Mouse (Mus musculus) layer of hippocampus, postnatal 25 days (tissue): ENCODE data around the gene Scarf2. TPM values are rescaled to one million over a fixed set of nuclear protein-coding genes. Genes with fewer than 3 reads are reported as not detected.

Experiments used
- DNase-seq, 2 experiments: peaks; one replicate each; pipeline ENCODE4 v3.0.0; 2022; ENCODE audit warnings: mixed read lengths in 2 of 2, low spot score in 1 of 2; ENCODE audit errors: extremely low spot score in 1 of 2
- total RNA-seq, 2 experiments: library from RNA; stranded (reverse); gene quantifications; 2 replicates each; pipeline ENCODE4 v1.2.3; 2021

The Scarf2 gene
- total RNA-seq = 1 to 10 TPM; 2.7 to 2.8 TPM

DNA sequence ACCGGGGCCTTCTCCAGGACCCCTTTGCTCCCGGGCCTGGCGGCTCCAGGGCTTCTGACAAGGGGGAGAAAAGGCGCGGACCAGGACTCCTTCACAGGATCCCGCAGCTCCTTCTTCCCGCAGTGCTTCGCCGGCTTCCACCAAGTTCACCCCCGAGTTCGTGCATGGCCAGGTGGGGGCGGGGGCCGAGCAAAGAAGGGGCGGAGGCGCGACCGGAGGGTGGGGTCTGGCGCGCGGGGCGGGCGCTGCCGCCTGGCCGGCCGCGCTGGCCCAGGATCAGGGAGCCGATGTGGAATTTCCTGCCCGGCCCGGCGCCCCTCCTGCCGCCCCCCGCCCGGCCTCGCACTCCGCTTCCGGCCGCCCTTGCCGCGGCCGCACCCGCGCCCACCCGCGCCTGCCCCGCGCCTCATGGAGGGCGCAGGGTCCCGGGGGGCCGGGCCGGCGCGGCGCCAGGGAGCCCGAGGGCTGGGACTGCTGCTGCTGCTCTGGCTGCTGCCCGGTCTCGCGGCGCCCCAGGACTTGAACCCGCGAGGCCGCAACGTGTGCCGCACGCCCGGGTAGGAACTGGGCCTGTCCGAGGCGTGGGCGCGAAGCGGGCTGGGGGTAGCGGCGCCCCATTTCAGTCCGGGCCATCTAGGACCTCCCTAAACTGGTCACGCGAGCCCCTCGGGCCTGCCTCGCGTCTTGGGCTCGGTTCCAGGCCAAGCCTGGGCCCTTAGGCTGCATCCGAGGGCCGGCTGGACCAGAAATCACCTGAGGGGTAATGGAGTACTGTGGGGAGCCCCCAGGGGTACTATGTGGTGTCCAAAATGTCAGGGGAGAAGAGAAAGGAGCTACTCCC, at the start of gene Scarf2:
TSS of gene Scarf2 (plus strand) at position 312 of the 841 bp plus-strand sequence.
- DNase-seq = no peak

DNA sequence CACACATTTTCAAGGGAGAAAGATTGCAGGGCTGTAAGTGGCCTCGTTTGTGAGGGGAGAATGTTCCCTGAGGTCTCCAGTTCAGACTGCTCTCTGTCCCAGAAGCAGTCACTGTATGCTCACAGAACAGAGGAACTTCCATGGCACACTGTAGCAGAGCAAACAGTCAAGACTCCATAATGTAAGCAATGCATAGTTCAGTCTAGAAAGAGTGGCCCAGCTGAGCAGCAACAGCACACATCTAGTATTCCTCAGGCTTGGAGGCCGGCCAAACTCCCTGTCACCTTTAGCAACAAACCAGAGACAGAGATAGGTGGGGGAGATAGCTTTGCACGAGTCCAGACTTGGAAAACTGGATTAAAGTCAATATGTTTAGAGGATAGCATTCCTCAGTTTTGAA, 44.1 kb upstream of the Scarf2 start:
- no peak for DNase-seq

DNA sequence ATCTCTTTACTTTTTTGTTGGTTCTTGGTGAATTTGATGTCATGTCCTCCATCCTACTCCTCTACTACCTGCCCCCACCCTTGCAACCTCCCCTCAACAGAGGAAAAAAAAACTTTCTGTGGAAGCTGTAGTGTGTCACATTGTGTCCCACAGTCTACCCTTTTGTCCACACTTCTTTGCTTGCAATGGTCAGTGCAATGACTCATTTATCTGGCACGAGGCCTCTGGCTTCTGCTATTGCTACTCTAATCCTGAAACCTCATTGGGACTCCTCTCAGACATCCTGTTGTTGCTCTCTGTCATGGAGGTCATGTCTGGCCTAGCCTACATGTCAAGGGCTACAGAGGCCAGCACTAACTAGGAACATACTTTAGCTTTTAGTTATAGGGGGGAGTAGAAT, 43.4 kb upstream of the Scarf2 start:
- no peak for DNase-seq

DNA sequence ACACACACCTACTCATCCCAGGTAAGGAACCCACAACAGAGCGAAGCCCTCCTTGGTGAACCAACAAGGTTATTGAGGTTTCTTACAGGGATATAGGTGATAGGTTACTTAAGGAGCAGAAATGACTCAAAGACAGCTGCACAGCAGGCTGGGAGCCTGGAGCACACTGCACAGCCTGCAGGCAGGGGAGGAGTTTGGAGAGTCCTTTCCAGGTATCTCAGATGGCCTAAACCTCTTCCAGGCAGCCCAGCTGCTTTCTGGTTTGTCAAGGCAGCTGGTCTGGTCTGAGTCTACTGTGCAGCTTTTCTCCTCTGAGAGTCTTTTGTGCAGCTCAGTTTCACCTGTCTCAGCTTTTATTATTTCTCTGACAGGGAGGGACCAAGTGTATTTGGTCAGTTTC, 39.3 kb upstream of the Scarf2 start:
- DNase-seq = no peak

DNA sequence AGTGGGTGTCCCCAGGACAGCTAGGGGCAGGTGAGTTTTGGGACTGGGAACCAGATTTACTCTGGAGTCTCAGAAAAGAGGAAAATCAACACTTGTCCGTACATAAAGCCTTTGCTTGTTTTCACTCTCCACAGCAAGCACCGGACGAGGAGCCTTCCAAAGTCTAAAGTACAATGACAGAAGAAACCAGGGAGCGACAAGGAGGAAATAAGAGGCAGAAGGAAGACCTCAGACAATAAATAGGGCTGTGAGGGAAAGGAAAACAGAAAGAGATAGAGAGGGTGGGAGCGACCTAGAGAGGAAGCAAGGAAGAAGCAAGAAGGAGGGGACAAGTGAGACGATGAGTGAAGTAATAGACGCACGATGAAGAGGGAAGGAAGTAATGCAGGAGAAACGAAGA, 38.2 kb upstream of the Scarf2 start:
- DNase-seq = no peak

DNA sequence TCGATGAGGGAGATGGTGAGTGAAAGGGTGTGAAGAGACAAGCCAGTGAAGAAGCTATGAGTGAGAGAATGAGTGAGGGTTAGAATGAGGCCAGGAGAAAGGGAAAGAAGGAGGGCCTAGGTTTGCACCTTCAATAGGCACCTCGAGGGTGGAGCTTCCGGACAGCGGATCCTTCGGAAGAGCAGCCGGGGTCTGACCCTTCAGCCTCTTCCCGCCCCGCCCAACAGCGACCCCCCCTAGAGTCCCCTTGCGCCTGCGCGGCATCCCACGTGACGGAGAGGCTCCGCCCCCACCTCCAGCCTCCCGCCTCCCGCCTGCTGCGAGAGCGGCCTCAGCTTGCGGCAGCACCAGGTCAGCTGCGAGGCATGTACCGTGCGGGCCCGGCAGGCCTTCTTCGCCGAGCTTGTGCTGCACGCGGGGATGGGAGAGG, 37.7 kb upstream of the Scarf2 start, which contains the start of gene Klhl22:
TSS of gene Klhl22 (plus strand) at position 275 of the 430 bp plus-strand sequence.
- DNase-seq = peak; percentile 89 to 92

DNA sequence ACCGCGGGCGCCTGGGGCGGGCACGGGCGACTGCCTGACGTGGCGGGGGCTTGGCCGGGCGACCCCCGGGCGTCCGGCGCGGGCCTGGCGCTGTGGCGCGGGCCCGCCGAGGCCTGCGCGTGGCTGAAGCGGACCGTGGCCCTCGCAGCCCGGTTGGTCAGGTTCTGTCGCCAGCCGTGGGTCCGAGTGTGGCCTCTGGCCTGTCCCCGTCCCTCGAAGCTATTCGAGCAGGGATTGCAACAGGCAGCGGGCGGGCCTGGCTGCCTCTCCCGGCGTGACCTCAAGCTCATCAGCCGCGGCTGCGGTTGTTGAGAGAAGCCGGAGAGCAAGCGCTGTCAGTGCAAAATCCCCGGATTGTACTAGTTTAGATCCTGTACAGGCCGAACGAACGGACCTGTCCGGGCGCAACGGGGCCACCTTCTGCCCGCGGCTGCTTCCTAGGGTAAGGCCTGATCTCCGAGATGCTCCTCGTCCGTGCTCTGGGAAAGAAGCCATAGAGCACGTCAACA, 37.2 kb upstream of the Scarf2 start:
- DNase-seq = peak; percentile 32 to 57

DNA sequence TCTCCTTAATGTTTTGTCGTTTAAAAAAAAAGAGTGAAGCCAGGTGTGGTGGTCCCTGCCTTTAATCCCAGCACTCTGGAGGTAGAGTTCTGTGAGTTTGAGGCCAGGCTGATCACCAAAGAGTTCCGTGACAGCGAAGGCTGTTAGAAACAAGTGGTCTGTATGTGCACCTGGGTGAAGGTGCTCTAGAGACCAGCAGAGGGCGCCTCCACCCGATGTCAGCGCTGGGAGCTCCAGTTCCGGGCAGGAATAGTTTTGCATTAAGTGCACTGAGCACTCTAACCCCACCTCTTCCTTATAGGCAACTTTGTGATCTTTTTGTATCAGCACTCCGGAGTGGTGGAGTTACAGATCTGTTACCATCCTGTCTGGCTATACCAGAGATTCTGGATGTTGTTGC, 36.4 kb upstream of the Scarf2 start:
- peak in 1 of 2 experiments; percentile 44 for DNase-seq

DNA sequence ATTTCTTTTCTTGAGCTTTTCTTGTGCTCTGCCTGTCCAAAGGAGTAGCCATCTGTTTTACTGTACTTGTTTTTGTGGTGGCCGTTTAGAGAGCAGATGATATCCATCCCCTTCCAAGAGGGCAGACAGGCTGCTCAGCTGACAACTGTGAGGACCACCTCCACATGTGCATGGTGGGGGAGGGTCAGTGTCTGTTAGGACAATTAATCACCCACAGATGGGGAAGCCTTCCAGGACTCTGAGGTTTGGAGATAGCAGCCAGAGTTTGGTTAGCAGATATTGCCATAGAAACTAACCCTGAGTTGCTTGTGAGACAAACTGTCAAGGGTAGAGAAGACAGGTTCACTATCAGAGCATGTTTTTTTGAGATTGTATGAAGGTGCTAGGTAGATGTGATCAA, 36.0 kb upstream of the Scarf2 start:
- DNase-seq = no peak

DNA sequence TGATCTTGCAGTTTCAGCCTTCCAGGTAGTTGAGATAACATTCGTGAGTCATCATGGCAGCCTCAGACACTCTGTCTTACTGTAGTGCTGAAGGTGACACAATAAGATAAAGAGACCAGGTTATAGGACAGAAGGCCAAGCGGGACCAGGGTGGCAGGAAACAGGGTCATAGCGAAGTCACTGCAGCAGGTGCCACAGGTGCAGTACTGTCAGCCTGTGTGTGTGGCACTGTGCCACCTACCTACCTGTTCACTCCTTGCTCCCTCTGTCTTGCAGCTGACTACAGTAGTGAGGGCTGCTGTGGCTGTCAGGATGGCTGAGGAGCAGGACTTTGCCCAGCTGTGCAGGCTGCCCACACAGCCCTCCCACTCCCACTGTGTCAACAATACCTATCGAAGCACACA, 33.0 kb upstream of the Scarf2 start:
- DNase-seq = no peak

DNA sequence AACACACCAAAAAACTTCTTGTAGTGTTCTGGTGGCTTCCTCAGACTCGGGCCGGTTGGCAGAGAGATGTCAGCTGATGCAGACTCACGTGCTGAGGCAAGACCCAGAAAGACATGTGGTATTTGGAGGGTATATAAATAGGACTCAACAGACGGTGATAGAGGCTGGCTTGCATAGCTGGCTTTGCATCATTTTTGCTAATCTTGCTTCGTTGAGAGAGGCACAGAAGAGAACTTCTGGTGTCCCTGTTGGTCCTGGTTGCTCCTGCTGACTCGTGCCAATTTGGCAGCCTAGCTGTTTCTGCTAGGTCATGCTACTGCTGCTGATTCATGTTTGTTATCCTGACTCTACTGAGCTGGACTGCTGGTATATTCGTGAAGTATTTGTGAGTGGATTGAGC, 28.2 kb upstream of the Scarf2 start:
- DNase-seq = no peak

DNA sequence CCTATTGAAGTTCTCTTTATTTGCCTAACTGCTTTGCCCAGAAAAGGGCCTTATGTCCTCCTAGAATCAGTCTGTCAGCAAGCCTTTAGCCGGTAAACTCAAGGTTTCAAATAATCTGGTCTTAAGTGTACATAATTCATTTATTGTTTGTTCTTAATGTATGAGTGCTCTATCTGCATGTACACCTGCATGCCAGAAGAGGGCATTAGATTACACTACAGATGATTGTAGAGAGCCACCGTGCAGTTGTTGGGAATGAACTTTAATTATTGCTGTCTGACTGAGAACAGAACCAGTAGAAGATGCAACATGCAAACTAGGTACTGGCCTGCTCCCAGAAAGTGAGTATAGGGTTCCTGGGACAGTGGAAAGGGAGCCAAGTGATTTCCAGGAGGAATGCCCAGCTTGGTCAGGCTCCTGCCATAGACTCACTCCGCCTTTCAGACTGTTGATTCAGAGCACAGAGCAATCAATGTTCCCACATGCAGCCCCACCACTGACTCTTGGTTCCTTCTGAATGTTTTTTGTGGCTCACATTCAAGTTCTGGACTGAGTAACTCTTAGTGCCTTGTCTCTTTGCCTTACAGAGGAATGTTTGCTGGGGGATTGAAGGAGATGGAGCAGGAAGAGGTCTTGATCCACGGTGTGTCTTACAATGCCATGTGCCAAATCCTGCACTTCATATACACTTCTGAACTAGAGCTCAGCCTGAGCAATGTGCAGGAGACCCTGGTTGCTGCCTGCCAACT, 25.8 kb upstream of the Scarf2 start:
- no peak for DNase-seq

DNA sequence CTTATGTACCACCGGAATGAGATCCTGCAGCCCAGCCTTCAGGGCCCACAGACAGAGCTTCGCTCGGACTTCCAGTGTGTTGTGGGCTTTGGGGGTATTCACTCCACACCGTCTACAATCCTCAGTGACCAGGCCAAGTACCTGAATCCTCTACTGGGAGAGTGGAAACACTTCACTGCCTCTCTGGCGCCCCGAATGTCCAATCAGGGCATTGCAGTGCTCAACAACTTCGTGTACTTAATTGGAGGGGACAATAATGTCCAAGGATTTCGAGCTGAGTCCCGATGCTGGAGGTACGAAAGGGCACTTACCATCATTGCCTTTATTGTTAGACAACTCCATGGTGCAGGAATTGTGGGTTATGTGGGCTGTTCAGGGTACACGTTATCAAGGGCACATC, 20.3 kb upstream of the Scarf2 start:
- DNase-seq = peak in 1 of 2 experiments; percentile 54

DNA sequence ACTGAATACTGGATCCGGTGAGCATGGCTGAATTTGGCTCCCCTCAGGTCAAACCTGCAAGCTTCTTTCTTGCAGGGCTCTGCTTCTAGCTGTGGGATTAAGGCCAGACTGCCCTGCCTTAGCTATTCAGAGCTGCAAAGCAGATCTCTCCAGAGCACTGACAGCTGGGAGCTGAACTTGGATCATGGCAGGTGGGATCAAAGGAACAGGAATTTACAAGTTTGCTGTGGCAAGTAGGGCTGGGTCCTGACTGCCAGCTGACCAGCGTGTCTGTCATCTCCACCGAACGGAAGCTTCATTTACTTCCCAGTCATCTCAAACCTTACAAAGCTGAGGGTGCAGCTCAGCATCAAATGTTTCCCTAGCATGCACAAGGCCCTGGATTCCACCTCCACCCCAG, 18.9 kb upstream of the Scarf2 start:
- DNase-seq = no peak

DNA sequence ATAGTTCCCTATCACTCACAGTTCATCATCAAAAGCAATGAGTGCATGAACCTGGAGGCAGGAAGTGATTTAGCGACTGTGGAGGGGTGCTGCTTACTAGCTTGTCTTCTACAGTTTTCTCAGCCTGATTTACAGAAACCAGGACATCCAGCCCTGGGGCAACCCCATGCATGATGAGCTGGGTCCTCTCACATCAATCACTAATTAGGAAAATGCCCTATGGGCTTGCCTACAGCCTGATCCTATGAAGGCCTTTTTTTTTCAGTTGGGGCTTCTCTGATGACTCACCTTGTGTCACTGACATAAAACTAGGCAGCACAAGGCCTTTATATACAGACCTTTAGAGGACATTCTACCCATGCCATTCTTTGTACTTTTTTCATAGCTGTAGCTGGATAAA, 17.4 kb upstream of the Scarf2 start:
- no peak for DNase-seq

DNA sequence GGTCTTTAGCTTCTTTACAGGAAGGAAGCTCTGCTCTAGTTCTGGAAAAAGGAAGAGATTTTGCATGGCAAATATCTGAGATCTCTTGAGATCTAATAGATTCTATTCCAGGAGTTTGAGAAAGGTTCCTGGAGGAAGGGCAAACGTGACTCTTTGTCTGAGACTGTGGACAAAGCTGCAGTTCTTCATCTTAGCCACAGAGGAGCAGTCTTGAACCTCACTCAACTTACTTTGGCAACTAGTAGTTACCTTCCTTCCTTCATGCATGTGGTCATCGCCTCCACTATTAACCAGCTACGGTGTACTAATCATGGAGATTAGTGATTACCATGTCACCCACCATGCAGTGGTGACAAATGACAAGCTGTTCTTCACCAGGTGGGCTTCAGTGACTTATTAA, 11.7 kb upstream of the Scarf2 start:
- no peak for DNase-seq

DNA sequence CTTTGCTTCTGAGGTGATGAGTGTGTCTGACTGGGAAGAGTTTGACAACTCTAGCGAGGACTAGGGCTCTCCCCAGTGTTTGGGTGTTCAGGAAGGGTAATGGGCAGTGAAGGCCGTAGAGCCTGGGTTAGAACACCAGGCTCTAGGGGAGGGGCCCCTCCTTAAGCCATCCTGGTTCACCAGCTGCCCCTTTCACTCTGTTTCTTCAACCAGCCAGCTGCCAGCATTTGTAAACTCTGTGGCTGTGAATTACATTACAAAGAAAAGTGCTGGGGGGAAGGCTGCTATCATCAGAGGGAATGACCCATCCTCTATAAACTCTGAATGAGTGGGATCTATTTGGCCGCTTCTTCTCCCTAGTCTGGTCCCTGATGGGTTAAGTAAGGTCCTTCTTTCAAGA, 4.4 kb upstream of the Scarf2 start:
- no peak for DNase-seq

DNA sequence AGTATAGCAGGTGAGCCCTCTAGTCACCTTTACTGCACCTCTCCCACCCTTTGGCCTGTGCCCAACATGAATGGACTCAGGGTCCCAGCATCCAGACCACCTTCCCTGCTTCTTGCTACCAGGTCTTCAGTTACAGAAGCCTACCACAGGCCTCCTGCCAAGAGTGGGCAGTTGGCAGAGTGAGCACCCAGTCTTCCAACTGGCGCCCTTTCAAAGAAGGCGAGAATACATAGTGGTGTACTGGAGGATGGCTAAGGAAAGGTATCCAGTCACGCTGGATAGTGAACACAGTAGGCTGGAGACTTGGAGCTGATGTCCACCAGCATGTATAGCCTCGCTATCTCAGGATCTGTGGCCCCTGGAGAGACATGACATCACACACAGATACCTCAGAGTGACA, 3.0 kb upstream of the Scarf2 start:
- DNase-seq = no peak

DNA sequence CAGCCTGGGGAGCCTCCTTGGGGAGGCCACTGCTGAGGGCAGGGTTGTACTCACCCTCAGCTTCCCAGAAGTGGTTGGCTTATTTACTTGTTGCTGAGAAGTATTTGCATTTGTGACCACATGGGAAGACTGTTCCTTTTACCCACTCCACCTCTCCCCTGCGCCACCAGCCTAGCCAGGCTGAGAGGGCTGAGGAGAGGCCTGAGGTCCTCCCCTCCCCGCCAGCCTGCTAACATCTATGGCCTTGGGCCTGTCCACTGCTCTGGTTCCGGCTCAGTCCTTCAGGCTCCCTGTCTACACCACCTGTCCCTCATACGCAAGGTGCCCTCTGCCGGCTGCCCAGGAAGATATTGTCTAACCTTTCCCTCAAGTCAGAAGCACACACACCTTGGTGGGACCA, 1.4 kb upstream of the Scarf2 start:
- no peak for DNase-seq

DNA sequence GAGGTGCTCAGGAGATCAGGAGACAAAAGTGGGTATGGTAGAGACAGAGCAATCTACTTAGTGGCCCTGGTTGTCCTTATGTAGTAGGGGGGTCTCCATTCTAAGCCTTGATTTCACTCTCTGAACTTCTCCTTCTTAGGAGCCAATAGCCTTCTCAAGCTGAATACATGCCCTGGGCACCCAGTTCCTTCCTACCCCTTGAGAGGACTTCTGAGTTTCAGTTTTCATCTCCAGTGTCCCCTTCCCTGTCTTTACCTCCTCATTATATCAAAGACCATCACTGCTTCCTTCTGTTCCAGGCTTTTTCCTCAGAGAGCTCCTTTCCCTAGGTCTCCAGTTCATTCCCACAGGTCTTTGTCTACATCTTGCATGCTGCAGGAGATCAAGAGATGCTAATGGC, 563 bp upstream of the Scarf2 start:
- DNase-seq = no peak

DNA sequence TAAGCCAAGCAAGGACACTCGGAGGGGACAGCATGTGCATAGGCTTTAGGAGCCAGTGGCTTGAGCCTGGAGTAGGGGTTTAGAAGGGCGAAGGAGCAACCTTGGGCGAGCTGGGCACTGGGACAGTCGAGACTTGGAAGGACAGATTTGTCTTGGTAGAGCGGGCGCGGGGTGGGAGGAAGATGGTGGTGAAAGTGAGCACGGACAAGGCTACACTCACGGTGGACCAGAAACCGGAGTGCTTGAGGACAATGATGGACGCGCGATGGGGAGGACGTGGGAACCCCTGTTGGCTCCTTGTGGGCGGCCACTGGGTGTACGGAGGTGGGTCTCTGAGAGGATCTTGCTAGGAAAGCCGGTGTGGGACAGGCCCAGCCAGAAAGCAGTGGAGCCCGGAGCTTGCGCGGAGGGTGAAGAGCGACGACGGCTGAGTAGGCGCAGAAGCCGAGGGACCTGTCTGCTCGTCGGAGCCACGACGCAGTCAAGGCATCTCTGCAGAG, 780 bp downstream of the Scarf2 start:
- DNase-seq = no peak
